Mouse (Mus musculus) midbrain, embryonic 11.5 days (tissue): ENCODE data around the gene Ankrd11. TPM values are rescaled to one million over a fixed set of nuclear protein-coding genes. Genes with fewer than 3 reads are reported as not detected.
A peak's percentile ranks its signal among the peaks of the same experiment; 100 is the strongest.

Source experiments
- ATAC-seq: fragments of 200-750 bp; cut with Nextera tagmentation; 2 replicates; pipeline ENCODE4 v1.8.0; 2017; ENCODE audit warnings: moderate TSS enrichment, moderate library complexity; ENCODE audit not compliant: low FRiP score
- DNase-seq: peaks from one replicate; pipeline ENCODE4 v3.0.0; 2015; ENCODE audit warnings: low spot score; ENCODE audit errors: missing footprints
- H3K27ac ChIP-seq: fragments of 300-500 bp; sonication (generic); 2 replicates; pipeline ENCODE4 v1.5.1; 2014; ENCODE audit warnings: low read depth, low read length
- H3K27me3 ChIP-seq: fragments of 300-500 bp; sonication (generic); 2 replicates; pipeline ENCODE4 v1.6.1; 2014; ENCODE audit warnings: mild to moderate bottlenecking, low read length, moderate library complexity, mixed read lengths; ENCODE audit not compliant: control insufficient read depth, insufficient read depth
- H3K36me3 ChIP-seq: fragments of 300-500 bp; sonication (generic); 2 replicates; pipeline ENCODE4 v1.6.1; 2014; ENCODE audit warnings: mild to moderate bottlenecking, low read length, moderate library complexity, mixed read lengths; ENCODE audit not compliant: control insufficient read depth, insufficient read depth
- H3K4me1 ChIP-seq: fragments of 300-500 bp; sonication (generic); 2 replicates; pipeline ENCODE4 v1.6.1; 2014; ENCODE audit warnings: low read length; ENCODE audit not compliant: control insufficient read depth, insufficient read depth
- H3K4me2 ChIP-seq: fragments of 300-500 bp; sonication (generic); 2 replicates; pipeline ENCODE4 v1.6.1; 2014; ENCODE audit warnings: mild to moderate bottlenecking, moderate library complexity
- H3K4me3 ChIP-seq: fragments of 300-500 bp; sonication (generic); 2 replicates; pipeline ENCODE4 v1.5.1; 2014; ENCODE audit warnings: low read depth, low read length
- H3K9ac ChIP-seq: fragments of 300-500 bp; sonication (generic); 2 replicates; pipeline ENCODE4 v1.6.1; 2014; ENCODE audit warnings: low read length
- H3K9me3 ChIP-seq: fragments of 300-500 bp; sonication (generic); 2 replicates; pipeline ENCODE4 v1.6.1; 2016; ENCODE audit warnings: low read length; ENCODE audit not compliant: control insufficient read depth
- WGBS: fragments of 180-500 bp; shearing (Covaris S2); extraction: QIAGEN DNeasy Blood & Tissue Kit; methylation state at CpG from one replicate; pipeline ENCODE4 v1.1.7; 2014; 5-methylcytosine and 5-hydroxymethylcytosine counted together
- polyA plus RNA-seq: library from polyadenylated mRNA; unstranded; fragments of >200 nt; fragmentation: Nextera tagmentation; extraction: Ambion mirVana; gene quantifications from 2 replicates; pipeline ENCODE4 v1.2.1, GENCODE M21; 2014

The Ankrd11 gene
- polyA plus RNA-seq, 1 experiment from 2014 or later, result 72.0 TPM

DNA sequence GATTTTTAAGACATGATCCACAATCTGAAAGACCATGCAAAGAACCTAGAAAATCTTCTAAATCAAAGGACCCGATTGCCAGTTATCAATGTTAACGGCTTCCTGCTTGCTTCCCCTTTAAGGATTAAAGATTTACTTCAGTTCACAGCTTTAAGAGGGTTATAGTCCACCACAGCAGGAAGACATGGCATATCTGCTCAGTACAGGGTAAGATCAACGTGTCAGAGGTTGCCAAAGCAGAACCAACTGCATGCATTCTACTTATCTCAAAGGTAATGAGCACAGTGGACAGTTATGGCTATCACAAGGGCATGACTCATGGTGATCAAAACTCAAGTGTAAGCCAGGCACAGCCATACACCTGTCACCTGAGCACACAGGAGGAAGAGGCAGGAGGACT, 53.1 kb downstream of the Ankrd11 start:
- no peaks in the 10 kb centered on the region for H3K9me3 ChIP-seq
- no peaks in the 10 kb centered on the region for H3K4me1 ChIP-seq
- 84% methylated on average over 3 of the region's 3 CpGs for WGBS
- H3K9ac ChIP-seq, result no peak overlapping the region
- H3K4me2 ChIP-seq, result no peak overlapping the region
- no peaks in the 10 kb centered on the region for H3K36me3 ChIP-seq
- ATAC-seq (no peak), DNase-seq (no peak)
- no peak overlapping the region for H3K4me3 ChIP-seq
- no peak overlapping the region for H3K27ac ChIP-seq
- H3K27me3 ChIP-seq, result no peaks in the 10 kb centered on the region

DNA sequence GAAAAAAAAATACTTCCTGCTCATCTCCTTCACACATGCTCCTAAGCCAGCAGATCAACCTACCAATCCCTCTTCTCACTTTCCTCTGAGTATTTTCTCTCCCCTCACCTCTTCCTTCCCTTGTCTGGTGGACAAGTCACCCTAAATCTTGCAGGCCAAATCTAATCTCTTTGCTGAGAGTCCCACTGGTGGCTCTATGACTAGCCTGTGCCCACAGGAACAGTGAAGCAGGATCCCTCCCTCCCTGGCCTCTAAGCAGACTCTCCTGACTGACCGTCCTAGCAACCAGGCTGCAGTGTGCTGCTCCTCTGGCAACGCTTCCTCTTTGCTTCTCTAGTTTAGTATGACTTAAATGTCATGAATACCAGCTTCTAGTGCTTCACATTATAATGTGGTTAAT, 54.8 kb downstream of the Ankrd11 start:
- Histone ChIP-seq H3K4me2 (no peak overlapping the region), H3K27me3 (no peaks in the 10 kb centered on the region), H3K4me1 (no peaks in the 10 kb centered on the region), H3K4me3 (no peak overlapping the region), H3K27ac (no peak overlapping the region), H3K9me3 (no peaks in the 10 kb centered on the region), H3K9ac (no peak overlapping the region), H3K36me3 (no peaks in the 10 kb centered on the region)
- no peak for ATAC-seq
- 62% methylated on average over 2 of the region's 2 CpGs for WGBS
- peak; percentile 69 for DNase-seq

DNA sequence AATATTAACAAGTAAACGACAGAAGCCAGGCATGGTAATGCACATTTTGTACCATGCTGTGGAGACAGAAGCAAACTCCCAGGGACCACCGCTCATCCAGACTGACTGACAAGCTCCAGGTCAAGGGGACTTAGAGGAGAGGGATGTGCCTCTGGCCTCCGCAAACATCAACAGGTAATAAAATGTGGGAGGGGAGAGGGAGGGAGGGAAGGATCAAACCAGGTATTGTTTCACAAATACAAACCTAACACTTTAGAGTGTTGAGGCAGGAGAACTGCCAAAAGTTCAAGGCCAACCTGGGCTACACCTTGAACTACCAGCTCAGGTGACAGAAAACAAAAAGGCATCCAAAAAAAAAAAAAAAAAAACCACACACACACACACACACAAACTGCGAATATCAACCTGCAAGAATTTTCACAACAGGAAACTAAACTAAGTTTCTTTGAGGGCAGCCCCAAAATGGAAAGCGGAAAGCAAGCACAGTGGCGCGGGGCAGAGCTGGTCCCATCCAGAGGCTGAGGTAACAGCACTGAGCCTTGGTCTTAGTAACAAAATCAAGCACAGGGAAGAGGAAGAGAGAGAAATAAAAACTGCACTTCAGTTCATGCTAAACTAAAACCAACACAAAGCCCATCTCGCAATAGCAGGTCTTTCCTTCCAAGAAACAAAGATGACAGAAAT, 55.4 kb downstream of the Ankrd11 start:
- DNase-seq (no peak), ATAC-seq (no peak)
- Histone ChIP-seq H3K4me3 (no peak overlapping the region), H3K27ac (no peak overlapping the region), H3K9ac (no peak overlapping the region), H3K27me3 (no peaks in the 10 kb centered on the region), H3K4me1 (no peaks in the 10 kb centered on the region), H3K36me3 (no peaks in the 10 kb centered on the region), H3K9me3 (no peaks in the 10 kb centered on the region), H3K4me2 (no peak overlapping the region)
- WGBS, result 87% methylated on average over 8 of the region's 8 CpGs

- no peak overlapping the region for H3K9ac ChIP-seq
- H3K4me2 ChIP-seq, result no peak overlapping the region
- ATAC-seq, result no peak
- H3K4me1 ChIP-seq, result no peaks in the 10 kb centered on the region
- no peak overlapping the region for H3K4me3 ChIP-seq
- DNase-seq, result peak; percentile 59
- WGBS, result 92% methylated on average over 3 of the region's 3 CpGs
- no peaks in the 10 kb centered on the region for H3K27me3 ChIP-seq
- no peaks in the 10 kb centered on the region for H3K36me3 ChIP-seq
- H3K27ac ChIP-seq, result no peak overlapping the region
- no peaks in the 10 kb centered on the region for H3K9me3 ChIP-seq
These were observed 57.9 kb downstream of the Ankrd11 start for GRCm38 (mm10) chr8:122984175-122984574.

DNA sequence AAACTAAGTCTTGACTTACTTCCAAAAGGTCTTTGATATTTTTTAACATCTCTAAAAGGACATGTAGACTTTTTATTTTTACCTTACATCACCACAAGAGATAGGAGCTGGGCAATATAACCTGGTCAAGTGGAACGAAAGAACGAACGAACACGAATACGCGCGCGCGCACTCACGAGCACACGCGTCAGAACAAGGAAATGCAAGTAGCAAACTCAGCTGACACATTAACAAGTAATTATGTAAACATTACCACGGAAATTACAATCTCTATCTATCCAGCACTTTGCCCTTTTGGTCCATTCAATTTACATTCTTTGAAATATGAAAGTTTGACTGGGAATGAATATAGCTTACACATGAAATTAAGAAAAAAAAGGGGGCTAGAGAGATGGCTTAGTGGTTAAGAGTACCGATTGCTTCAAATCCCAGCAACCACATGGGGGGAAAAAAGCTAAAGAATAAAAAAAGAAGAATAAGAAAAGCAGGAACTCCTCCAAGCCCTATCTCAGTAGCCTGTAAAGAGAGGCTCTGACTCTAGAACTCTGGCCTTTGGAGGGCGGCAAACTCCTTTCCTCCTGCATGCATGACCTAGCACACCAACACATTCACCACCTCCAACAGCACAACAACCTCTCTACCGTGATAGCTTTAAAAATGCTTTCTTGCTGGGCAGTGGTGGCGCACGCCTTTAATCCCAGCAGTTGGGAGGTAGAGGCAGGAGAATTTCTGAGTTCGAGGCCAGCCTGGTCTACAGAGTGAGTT, 58.7 kb downstream of the Ankrd11 start:
- no peak overlapping the region for H3K27ac ChIP-seq
- no peaks in the 10 kb centered on the region for H3K9me3 ChIP-seq
- no peak overlapping the region for H3K4me2 ChIP-seq
- no peak overlapping the region for H3K9ac ChIP-seq
- DNase-seq (no peak), ATAC-seq (no peak)
- no peaks in the 10 kb centered on the region for H3K4me1 ChIP-seq
- 94% methylated on average over 19 of the region's 19 CpGs for WGBS
- H3K4me3 ChIP-seq, result no peak overlapping the region
- no peaks in the 10 kb centered on the region for H3K36me3 ChIP-seq
- no peaks in the 10 kb centered on the region for H3K27me3 ChIP-seq

DNA sequence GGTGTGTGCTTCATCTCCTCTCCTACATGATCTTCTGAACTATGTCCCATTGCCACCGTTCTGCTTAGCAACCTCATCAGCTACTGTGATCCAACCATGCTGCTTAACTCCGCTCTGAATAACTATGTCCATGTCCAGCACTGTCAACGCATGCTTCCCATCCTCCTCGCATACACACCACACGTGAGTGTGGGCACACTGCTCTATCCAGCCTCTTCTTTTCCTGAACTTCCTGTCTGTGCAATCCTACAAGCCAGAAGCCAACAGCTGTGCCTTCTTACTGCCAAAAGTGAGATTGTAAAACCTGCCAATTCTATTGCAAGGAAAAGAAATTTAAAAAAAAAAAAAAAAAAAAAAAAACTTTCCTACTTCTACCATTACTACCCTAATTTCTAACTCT, 60.4 kb downstream of the Ankrd11 start:
- ATAC-seq (no peak), DNase-seq (no peak)
- Histone ChIP-seq H3K27ac (no peak overlapping the region), H3K36me3 (no peaks in the 10 kb centered on the region), H3K27me3 (no peaks in the 10 kb centered on the region), H3K4me2 (no peak overlapping the region), H3K4me1 (no peaks in the 10 kb centered on the region), H3K9ac (no peak overlapping the region), H3K4me3 (no peak overlapping the region), H3K9me3 (no peaks in the 10 kb centered on the region)
- WGBS, result 87% methylated on average over 5 of the region's 5 CpGs

- Histone ChIP-seq H3K4me1 (no peaks in the 10 kb centered on the region), H3K36me3 (no peaks in the 10 kb centered on the region)
- 86% methylated on average over 10 of the region's 10 CpGs for WGBS
These were observed 62.1 kb downstream of the Ankrd11 start for GRCm38 (mm10) chr8:122979865-122980509.

GRCm38 (mm10) chr8:122979424-122979823, 62.7 kb downstream of the Ankrd11 start:
- Histone ChIP-seq H3K9me3 (no peaks in the 10 kb centered on the region), H3K4me1 (no peaks in the 10 kb centered on the region), H3K27me3 (no peaks in the 10 kb centered on the region), H3K4me2 (no peak overlapping the region), H3K4me3 (no peak overlapping the region), H3K9ac (no peak overlapping the region), H3K36me3 (no peaks in the 10 kb centered on the region), H3K27ac (no peak overlapping the region)
- WGBS, result 96% methylated on average over 3 of the region's 3 CpGs
- DNase-seq, result no peak
- ATAC-seq, result no peak

More at GRCm38 (mm10) chr8:122979865-122980509, 62.1 kb downstream of the Ankrd11 start:
- no peak overlapping the region for H3K4me3 ChIP-seq
- H3K9ac ChIP-seq, result no peak overlapping the region
- no peak overlapping the region for H3K27ac ChIP-seq
- no peak for ATAC-seq
- DNase-seq, result no peak
- H3K9me3 ChIP-seq, result no peaks in the 10 kb centered on the region
- no peaks in the 10 kb centered on the region for H3K27me3 ChIP-seq
- H3K4me2 ChIP-seq, result no peak overlapping the region

GRCm38 (mm10) chr8:122976046-122976445, 66.0 kb downstream of the Ankrd11 start:
- WGBS, result 96% methylated on average over 4 of the region's 4 CpGs
- DNase-seq, result no peak
- H3K27me3 ChIP-seq, result no peaks in the 10 kb centered on the region
- no peaks in the 10 kb centered on the region for H3K36me3 ChIP-seq
- no peak overlapping the region for H3K4me3 ChIP-seq
- H3K9ac ChIP-seq, result no peak overlapping the region
- no peak overlapping the region for H3K4me2 ChIP-seq
- no peak overlapping the region for H3K27ac ChIP-seq
- no peaks in the 10 kb centered on the region for H3K4me1 ChIP-seq
- no peaks in the 10 kb centered on the region for H3K9me3 ChIP-seq
- no peak for ATAC-seq
